Mouse (Mus musculus) midbrain, embryonic 13.5 days (tissue): ENCODE data around the gene Ankrd28. TPM values are rescaled to one million over a fixed set of nuclear protein-coding genes. Genes with fewer than 3 reads are reported as not detected.
"Not testable (repeated sequence)": the region's sequence is repeated elsewhere in the genome, so short reads cannot be mapped to it uniquely, and the experiment has no call there.

ENCODE experiments used
- ATAC-seq: fragments of 200-750 bp; cut with Nextera tagmentation; 2 replicates; pipeline ENCODE4 v1.8.0; 2017; ENCODE audit warnings: mild to moderate bottlenecking, moderate TSS enrichment, moderate library complexity
- H3K27ac ChIP-seq: fragments of 300-500 bp; sonication (generic); 2 replicates; pipeline ENCODE4 v1.5.1; 2015; ENCODE audit warnings: inconsistent platforms, mild to moderate bottlenecking, moderate library complexity
- H3K27me3 ChIP-seq: fragments of 300-500 bp; sonication (generic); 2 replicates; pipeline ENCODE4 v1.6.1; 2015; ENCODE audit warnings: mild to moderate bottlenecking, inconsistent platforms
- H3K36me3 ChIP-seq: fragments of 300-500 bp; sonication (generic); 2 replicates; pipeline ENCODE4 v1.6.1; 2015; ENCODE audit warnings: mild to moderate bottlenecking, inconsistent platforms
- H3K4me1 ChIP-seq: fragments of 300-500 bp; sonication (generic); replicated peaks from 2 replicates; pipeline ENCODE4 v1.6.1; 2015; ENCODE audit warnings: inconsistent platforms
- H3K4me2 ChIP-seq: fragments of 300-500 bp; sonication (generic); replicated peaks from 2 replicates; pipeline ENCODE4 v1.6.1; 2015; ENCODE audit warnings: moderate library complexity, mild to moderate bottlenecking, inconsistent platforms
- H3K4me3 ChIP-seq: fragments of 300-500 bp; sonication (generic); replicated peaks from 2 replicates; pipeline ENCODE4 v1.5.1; 2015; ENCODE audit warnings: mild to moderate bottlenecking, inconsistent platforms
- H3K9ac ChIP-seq: fragments of 300-500 bp; sonication (generic); replicated peaks from 2 replicates; pipeline ENCODE4 v1.6.1; 2015; ENCODE audit warnings: mild to moderate bottlenecking, inconsistent platforms
- H3K9me3 ChIP-seq: fragments of 300-500 bp; sonication (generic); 2 replicates; pipeline ENCODE4 v1.6.1; 2016; ENCODE audit warnings: mild to moderate bottlenecking, inconsistent platforms
- WGBS: fragments of 180-500 bp; shearing (Covaris S2); methylation state at CpG from one replicate; pipeline ENCODE4 v1.1.7; 2015; 5-methylcytosine and 5-hydroxymethylcytosine counted together
- polyA plus RNA-seq: library from polyadenylated mRNA; unstranded; fragments of >200 nt; fragmentation: Nextera tagmentation; extraction: Ambion mirVana; gene quantifications from 2 replicates; pipeline ENCODE4 v1.2.1, GENCODE M21; 2015

The Ankrd28 gene
- polyA plus RNA-seq = 9.9 and 11.1 TPM in 2 replicates

DNA sequence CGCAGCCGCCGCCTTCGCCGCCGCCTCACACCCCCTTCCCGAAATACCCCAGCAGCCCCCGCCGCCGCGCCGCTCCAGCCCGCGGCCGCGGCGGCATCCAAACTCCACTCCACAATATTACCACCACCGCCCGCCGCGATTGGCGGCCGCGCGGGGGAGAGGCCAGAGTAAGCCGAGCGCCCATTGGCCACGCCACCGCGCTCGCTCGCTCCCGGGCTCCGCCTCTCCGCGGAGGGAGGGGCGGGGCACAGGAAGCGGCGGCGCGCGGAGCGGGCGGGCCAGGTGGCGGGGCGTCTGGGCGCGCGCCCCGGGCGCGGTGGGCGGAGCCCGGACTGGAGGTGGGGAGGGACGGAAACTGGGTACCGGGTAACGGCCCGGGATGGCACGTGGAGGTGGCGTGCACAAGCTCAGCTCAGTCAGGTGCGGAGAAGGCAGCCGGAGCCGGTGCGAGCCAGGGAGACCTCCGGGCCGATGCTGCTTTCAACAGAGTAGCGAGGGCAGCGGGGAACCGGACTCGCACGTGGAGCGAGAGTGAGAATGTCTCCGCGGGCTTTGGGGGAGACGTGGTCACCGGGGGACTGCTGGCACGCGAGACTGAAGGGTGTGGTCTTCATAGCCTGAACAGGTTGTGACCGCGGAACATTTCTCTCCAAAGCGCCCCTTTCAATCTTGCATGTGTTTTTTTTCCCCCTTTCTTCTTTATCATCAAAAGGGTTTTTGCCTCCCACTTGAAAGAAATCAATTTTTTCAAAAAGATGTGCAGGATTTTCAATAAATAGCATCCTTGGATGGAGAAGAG lies at the start of gene Ankrd28:
Ankrd28 (minus strand) TSS at position 81 of the 799 bp plus-strand sequence.
- Histone ChIP-seq H3K9ac (peak within 1 kb of the TSS; percentile 88), H3K27ac (peak within 1 kb of the TSS; percentile 95), H3K27me3 (no peaks in the 10 kb centered on the region), H3K9me3 (no peaks in the 10 kb centered on the region), H3K4me2 (peak within 1 kb of the TSS; percentile 94), H3K4me1 (peaks cover 22% of the 10 kb centered on the region), H3K4me3 (peak within 1 kb of the TSS; percentile 95), H3K36me3 (no peaks in the 10 kb centered on the region)
- ATAC-seq = peak; percentile 99
- WGBS = under 1% methylated on average over 69 of the region's 81 CpGs

DNA sequence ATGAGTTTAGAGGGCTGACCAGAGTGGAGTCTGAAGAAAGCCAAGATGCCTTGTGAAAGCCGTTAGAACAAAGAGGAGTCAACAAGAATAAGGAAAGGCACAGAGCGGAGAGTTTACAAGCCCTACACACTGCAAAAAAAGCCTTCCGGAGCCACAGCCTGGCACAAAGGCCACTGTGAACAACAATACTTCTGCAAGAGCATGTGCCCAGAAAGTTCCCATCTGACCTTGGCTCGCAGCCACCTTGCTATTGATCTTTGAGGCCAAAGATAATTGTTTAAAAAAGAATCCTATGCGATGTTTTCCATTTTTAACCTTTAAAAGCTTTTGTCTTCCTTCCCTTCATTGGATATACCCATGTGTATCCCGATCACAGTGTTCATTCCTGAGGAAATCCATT lies 49.0 kb upstream of the Ankrd28 start:
- H3K27ac ChIP-seq = no peak overlapping the region
- no peak overlapping the region for H3K9ac ChIP-seq
- H3K4me3 ChIP-seq = no peak overlapping the region
- H3K36me3 ChIP-seq = no peaks in the 10 kb centered on the region
- no peak for ATAC-seq
- no peaks in the 10 kb centered on the region for H3K27me3 ChIP-seq
- WGBS = 86% methylated on average over 6 of the region's 6 CpGs
- H3K9me3 ChIP-seq = no peaks in the 10 kb centered on the region
- H3K4me2 ChIP-seq = no peak overlapping the region
- no peaks in the 10 kb centered on the region for H3K4me1 ChIP-seq

DNA sequence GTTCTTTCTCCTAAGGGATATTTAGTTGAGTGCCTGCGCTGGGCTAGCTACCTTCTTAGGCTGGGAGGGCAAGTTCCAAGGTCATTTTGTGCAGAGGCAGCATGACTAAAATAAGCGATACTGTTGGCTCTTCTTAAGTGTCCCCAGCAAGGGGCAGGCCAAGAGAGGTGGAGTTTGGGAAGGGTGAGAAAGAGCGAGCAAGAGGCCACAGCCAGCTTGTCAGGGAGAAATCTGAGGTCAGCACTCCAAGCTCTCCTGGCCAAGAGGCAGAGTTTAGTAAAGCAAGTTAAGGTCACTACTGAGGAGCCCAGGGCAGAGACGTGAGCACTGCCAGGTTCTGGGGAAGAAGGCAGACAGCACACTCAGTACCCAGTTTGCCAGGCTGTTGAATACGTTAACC lies 41.7 kb upstream of the Ankrd28 start:
- Histone ChIP-seq H3K4me2 (no peak overlapping the region), H3K4me3 (no peak overlapping the region), H3K4me1 (no peaks in the 10 kb centered on the region), H3K36me3 (no peaks in the 10 kb centered on the region), H3K9me3 (peaks cover 2% of the 10 kb centered on the region), H3K27me3 (no peaks in the 10 kb centered on the region), H3K27ac (no peak overlapping the region), H3K9ac (no peak overlapping the region)
- 82% methylated on average over 5 of the region's 5 CpGs for WGBS
- no peak for ATAC-seq

DNA sequence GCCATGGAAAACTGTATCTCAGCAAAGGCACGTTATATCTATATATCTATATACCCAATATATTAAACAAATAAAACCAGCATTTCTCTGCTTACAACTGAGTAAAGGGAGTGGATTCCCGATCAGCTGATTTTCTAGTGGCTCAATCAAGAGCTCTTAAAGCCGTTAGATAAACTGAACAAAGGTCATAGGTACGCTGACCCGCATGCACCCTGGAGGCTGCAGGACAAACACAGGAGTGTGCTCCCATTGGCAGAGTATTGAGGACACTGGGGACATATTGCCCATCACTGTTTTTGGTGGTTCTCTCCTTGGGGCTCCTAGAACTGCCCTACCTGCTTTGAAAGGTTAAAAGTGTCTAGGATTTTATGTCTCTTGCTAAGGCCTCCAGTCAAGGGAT lies 40.0 kb upstream of the Ankrd28 start:
- no peaks in the 10 kb centered on the region for H3K36me3 ChIP-seq
- no peaks in the 10 kb centered on the region for H3K27me3 ChIP-seq
- H3K9ac ChIP-seq = no peak overlapping the region
- 89% methylated on average over 5 of the region's 5 CpGs for WGBS
- H3K27ac ChIP-seq = no peak overlapping the region
- no peak overlapping the region for H3K4me2 ChIP-seq
- H3K4me3 ChIP-seq = no peak overlapping the region
- no peaks in the 10 kb centered on the region for H3K4me1 ChIP-seq
- ATAC-seq = no peak
- H3K9me3 ChIP-seq = peaks cover 15% of the 10 kb centered on the region

DNA sequence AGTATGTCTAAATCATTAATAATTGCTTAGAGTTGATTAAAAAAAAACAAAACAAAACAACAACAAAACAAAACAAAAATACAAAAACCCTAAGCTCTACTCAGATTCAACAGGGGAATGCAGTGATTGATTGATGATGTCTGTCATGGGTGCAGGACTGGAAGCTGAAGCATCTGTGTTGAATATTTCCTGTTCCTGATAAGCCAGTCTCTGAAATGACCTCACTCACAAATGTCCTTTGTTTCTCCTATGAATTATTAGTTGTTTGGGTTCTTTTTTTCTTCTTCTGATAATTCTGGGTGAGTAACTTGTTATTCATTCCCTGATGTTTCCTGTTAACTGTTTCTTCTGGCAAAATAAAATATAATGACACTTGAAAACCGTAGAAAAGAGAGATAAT lies 38.1 kb upstream of the Ankrd28 start:
- Histone ChIP-seq H3K27ac (no peak overlapping the region), H3K9ac (no peak overlapping the region), H3K9me3 (peaks cover 21% of the 10 kb centered on the region), H3K36me3 (no peaks in the 10 kb centered on the region), H3K4me1 (no peaks in the 10 kb centered on the region), H3K27me3 (no peaks in the 10 kb centered on the region), H3K4me3 (no peak overlapping the region), H3K4me2 (no peak overlapping the region)
- 90% methylated on average over 1 of the region's 1 CpGs for WGBS
- ATAC-seq = no peak

DNA sequence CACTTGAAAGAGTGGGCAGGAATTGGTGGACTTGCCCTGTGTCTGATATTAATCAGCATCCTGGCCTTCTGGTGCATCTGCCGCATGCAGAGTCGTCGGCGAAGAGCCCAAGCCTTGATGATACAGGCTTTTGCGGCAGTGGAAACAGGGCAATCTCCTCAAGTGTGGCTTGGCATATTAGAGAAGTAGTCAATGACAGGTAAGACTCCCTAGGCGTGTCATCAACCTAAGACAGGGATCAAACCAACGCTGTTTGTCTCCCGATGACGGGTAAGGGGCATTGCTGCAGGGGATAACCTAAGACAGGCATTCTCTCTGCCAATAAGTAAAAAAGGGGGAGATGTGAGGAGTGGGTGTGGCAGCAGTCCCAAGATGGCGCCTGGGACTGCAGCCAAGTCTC lies 35.9 kb upstream of the Ankrd28 start:
- not testable (repeated sequence) for H3K36me3 ChIP-seq, H3K4me2 ChIP-seq, H3K27me3 ChIP-seq, H3K9ac ChIP-seq, H3K27ac ChIP-seq, H3K4me3 ChIP-seq, ATAC-seq, H3K4me1 ChIP-seq
- 97% methylated on average over 10 of the region's 10 CpGs for WGBS
- peaks cover 27% of the 10 kb centered on the region for H3K9me3 ChIP-seq

DNA sequence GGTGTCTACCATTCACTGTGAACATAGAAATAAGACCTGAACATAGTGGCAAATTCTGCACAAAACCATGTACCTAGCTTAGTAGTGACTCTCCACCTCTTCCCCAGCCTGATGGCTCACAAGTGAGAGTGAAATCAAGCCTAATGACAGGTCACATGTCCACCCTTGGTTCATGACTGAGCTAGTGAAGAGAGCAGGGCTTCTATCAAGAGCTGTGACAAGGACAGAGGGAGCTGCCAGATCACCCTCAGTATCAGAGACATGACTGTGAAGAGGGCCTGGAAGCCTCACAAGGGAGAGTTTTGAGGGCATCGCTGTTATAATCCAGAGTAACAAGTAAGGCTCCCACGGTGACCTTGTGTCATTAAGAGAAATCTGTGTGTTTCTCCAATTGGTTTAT lies 28.2 kb upstream of the Ankrd28 start:
- Histone ChIP-seq H3K4me1 (no peaks in the 10 kb centered on the region), H3K9me3 (peaks cover 6% of the 10 kb centered on the region), H3K27me3 (no peaks in the 10 kb centered on the region), H3K27ac (no peak overlapping the region), H3K4me3 (no peak overlapping the region), H3K9ac (no peak overlapping the region), H3K36me3 (no peaks in the 10 kb centered on the region), H3K4me2 (no peak overlapping the region)
- WGBS = 98% methylated on average over 2 of the region's 2 CpGs
- ATAC-seq = no peak

DNA sequence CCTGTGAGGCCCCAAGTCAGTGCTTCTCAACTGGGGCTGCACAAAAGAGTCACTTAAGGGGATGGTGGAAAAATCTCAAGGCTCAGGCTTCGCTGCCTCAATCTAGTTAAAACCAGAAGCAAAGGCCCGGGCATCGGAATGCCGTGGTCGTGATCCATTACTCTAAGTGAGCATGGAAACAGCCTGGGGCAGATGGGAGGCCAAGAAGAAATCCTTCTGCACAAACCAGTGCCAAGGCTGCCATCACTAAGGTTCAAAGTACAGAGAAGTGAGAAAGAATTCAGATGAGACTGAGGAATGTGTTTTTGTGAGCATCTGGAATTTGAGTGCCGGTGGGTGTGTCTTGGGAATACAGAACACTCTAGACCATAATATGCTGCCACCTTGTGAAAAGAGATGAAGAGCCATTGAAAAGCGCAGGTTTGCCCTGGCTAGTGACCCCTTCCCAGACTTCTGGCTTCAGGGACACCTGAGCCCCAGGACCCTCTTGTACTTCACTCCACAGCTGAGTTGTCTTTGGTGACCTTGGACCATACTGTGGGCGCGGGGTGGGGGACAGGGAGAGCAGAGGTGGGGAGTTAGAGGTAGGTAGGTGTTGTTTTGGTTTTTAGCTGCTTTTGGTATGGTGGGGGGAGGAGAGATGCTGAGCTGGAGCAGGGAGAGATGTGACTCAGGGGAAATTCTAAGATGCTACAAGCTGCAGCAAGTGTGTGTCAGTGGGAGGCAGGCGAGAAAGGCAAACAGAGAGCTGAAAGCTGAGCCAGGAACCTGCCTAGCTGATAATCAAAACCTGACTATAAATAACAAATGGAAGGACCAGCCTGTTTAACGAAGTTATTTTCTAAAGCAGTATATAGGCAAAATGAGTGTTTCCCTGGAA lies 26.9 kb upstream of the Ankrd28 start:
- Histone ChIP-seq H3K27me3 (no peaks in the 10 kb centered on the region), H3K4me1 (no peaks in the 10 kb centered on the region), H3K9ac (no peak overlapping the region), H3K9me3 (peaks cover 2% of the 10 kb centered on the region), H3K4me2 (no peak overlapping the region), H3K27ac (no peak overlapping the region), H3K36me3 (no peaks in the 10 kb centered on the region), H3K4me3 (no peak overlapping the region)
- WGBS = 79% methylated on average over 11 of the region's 11 CpGs
- no peak for ATAC-seq

DNA sequence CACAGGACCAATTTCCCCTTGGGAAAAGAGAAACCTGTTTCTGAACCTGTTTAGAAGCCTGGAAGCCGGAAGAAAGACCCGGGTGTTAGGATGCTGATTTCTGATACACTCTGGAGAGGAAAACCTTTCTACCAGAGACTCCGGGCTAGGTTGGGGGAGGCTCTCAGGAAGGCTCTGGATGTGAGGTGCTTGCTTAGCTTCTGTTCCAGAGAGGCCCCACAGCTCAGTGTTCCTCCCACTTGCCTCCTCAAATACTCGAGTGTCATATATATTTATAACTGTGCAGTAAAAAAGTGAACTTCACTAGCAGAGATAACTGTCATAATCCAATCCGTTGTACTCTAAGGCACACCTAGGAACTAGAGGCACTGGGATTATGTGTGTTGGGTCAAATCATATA lies 25.6 kb upstream of the Ankrd28 start:
- Histone ChIP-seq H3K4me2 (no peak overlapping the region), H3K27ac (no peak overlapping the region), H3K9me3 (no peaks in the 10 kb centered on the region), H3K27me3 (no peaks in the 10 kb centered on the region), H3K36me3 (no peaks in the 10 kb centered on the region), H3K9ac (no peak overlapping the region), H3K4me3 (no peak overlapping the region), H3K4me1 (no peaks in the 10 kb centered on the region)
- no peak for ATAC-seq
- 90% methylated on average over 5 of the region's 5 CpGs for WGBS

DNA sequence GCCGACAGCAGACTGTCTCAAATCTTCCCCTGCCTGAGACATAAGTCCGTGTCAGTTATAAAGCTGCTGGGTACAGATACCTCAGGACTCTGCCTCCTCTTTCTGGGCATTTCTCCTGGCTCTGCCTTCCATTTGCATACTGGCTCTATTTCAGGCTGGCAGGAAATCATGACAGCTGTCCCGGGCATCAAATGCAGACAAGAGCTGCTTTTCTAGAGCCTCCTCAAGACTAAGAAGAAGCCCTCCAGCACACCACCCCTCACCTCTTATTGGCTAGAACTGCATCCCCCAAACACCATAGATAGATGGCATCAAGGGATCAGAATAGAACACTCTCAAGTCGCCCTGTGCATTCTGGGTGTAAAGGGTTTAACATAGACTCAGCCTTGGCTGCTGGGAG lies 24.2 kb upstream of the Ankrd28 start:
- ATAC-seq = no peak
- no peaks in the 10 kb centered on the region for H3K9me3 ChIP-seq
- H3K27me3 ChIP-seq = no peaks in the 10 kb centered on the region
- no peaks in the 10 kb centered on the region for H3K4me1 ChIP-seq
- no peak overlapping the region for H3K4me3 ChIP-seq
- H3K4me2 ChIP-seq = no peak overlapping the region
- H3K36me3 ChIP-seq = no peaks in the 10 kb centered on the region
- no peak overlapping the region for H3K27ac ChIP-seq
- no peak overlapping the region for H3K9ac ChIP-seq
- WGBS = 79% methylated on average over 4 of the region's 4 CpGs

DNA sequence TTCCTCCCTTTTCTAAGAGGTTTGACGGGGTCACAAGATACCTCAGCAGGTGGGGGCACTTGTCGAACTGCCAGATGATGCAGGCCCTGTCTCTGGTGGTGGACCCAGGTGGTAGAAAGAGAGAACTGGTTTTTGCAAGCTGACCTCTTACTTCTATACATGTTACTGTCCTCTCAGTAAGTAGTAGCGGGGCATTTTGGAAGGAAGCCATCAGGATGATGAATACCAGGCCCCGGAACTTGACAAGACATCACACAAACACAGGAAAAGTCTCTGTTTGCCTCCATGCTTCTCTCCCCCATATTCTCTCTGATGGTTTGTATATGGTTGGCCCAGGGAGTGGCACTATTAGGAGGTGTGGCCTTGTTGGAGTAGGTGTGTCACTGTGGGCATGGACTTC lies 13.1 kb upstream of the Ankrd28 start:
- 84% methylated on average over 4 of the region's 4 CpGs for WGBS
- Histone ChIP-seq H3K9ac (no peak overlapping the region), H3K9me3 (peaks cover 4% of the 10 kb centered on the region; the same call in 1 of the 2 replicates), H3K27ac (no peak overlapping the region), H3K4me2 (no peak overlapping the region), H3K4me1 (no peaks in the 10 kb centered on the region), H3K4me3 (no peak overlapping the region), H3K27me3 (no peaks in the 10 kb centered on the region), H3K36me3 (no peaks in the 10 kb centered on the region)
- no peak for ATAC-seq

DNA sequence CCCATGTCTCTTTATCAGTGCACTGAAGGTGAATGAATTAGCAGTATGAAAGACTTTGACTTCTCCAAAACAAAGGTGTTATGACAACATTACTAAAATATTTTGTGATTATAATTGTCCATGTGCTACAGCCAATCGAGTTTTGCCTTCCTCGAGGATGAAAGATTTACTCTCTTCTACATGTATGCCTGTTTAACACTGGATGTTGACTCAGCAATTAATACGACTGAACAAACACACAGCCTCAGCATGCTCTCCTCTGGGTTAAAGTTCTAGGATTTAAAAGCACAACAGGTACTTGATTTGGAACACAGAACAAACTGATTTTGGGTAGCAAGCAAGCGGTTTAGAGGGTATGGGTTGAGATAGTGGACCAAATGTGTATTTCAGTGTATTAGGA lies 1.6 kb upstream of the Ankrd28 start:
- peak overlapping the region; percentile 71 for H3K9ac ChIP-seq
- H3K9me3 ChIP-seq = peaks cover 4% of the 10 kb centered on the region; the same call in 1 of the 2 replicates
- ATAC-seq = no peak
- H3K4me2 ChIP-seq = peak overlapping the region; percentile 70
- peak overlapping the region; percentile 95 for H3K4me3 ChIP-seq
- H3K36me3 ChIP-seq = no peaks in the 10 kb centered on the region
- no peaks in the 10 kb centered on the region for H3K27me3 ChIP-seq
- H3K4me1 ChIP-seq = peaks cover 22% of the 10 kb centered on the region
- WGBS = 49% methylated on average over 4 of the region's 4 CpGs
- peak overlapping the region; percentile 48 for H3K27ac ChIP-seq
